ENCODE assay signal across 15 mouse cellular contexts in genomic region chr12:45093732-45094131, GRCm38 (mm10). TPM values are rescaled to one million over a fixed set of nuclear protein-coding genes. Genes with fewer than 3 reads are reported as not detected.
"Had no signal": no experiment of that assay in that cellular context is flagged by ENCODE, and none has a peak within 500 bp of the region (broad histone marks: within the 10 kb centered on the region; RNA-seq: fewer than 3 reads in every experiment).

No protein-coding gene starts in this region.

- ATAC-seq: midbrain, embryonic 13.5 days had no signal

- DNase-seq: kidney, adult 2 months; kidney, postnatal 14 days; layer of hippocampus, postnatal 36 days; left cerebral cortex, postnatal 4 days; lung, adult 18-20 months; right cerebral cortex, postnatal 14 days; thymus, postnatal 4 days had no signal

- H3K4me1 ChIP-seq: kidney, embryonic 15.5 days; limb, embryonic 13.5 days; midbrain, embryonic 13.5 days; neural tube, embryonic 15.5 days; stomach, embryonic 15.5 days had no signal

- H3K27ac ChIP-seq: kidney, embryonic 15.5 days; limb, embryonic 13.5 days; liver, embryonic 14.5 days; midbrain, embryonic 13.5 days; neural tube, embryonic 15.5 days; stomach, embryonic 15.5 days had no signal

- H3K4me3 ChIP-seq: kidney, embryonic 15.5 days; limb, embryonic 13.5 days; midbrain, embryonic 13.5 days; myocyte; neural tube, embryonic 15.5 days; stomach, embryonic 15.5 days had no signal

RNA-seq across cellular contexts. Expression of gene Stxbp6, which starts 19.2 kb away (rescaled TPM):
- total RNA-seq: megakaryocyte-erythroid progenitor cell, adult 5-6 weeks had no signal
- polyA plus RNA-seq: myocyte had no signal
